Mouse (Mus musculus) liver, adult 2 months (tissue): ENCODE measurements around the gene Kcnt2. TPM values are rescaled to one million over a fixed set of nuclear protein-coding genes. Genes with fewer than 3 reads are reported as not detected.

Source experiments
- DNase-seq: peaks from one replicate; pipeline ENCODE4 v3.0.0-alpha.2; 2011; ENCODE audit warnings: low read depth, low spot score; ENCODE audit errors: extremely low read depth
- H3K27ac ChIP-seq: fragments of 200-500 bp; replicated peaks from 2 replicates; pipeline ENCODE4 v1.5.1; 2012; ENCODE audit warnings: low read depth, mild to moderate bottlenecking, control low read depth, inconsistent platforms, low read length; ENCODE audit not compliant: insufficient read depth
- H3K27me3 ChIP-seq: fragments of 200-500 bp; 2 replicates; pipeline ENCODE4 v1.6.1; 2012; ENCODE audit warnings: mild to moderate bottlenecking, moderate library complexity, low read length, inconsistent platforms; ENCODE audit not compliant: control insufficient read depth, insufficient read depth
- H3K36me3 ChIP-seq: fragments of 200-500 bp; 2 replicates; pipeline ENCODE4 v1.6.1; 2012; ENCODE audit warnings: low read length, inconsistent platforms; ENCODE audit not compliant: control insufficient read depth, insufficient read depth
- H3K4me1 ChIP-seq: fragments of 200-500 bp; 2 replicates; pipeline ENCODE4 v1.6.1; 2011; ENCODE audit warnings: low read length; ENCODE audit not compliant: control insufficient read depth, insufficient read depth
- H3K4me3 ChIP-seq: fragments of 200-500 bp; 2 replicates; pipeline ENCODE4 v1.5.1; 2011; ENCODE audit warnings: low read depth, mild to moderate bottlenecking, control low read depth, low read length, moderate library complexity; ENCODE audit not compliant: insufficient read depth
- H3K79me2 ChIP-seq: fragments of 200-500 bp; 2 replicates; pipeline ENCODE4 v1.6.1; 2012; ENCODE audit warnings: inconsistent platforms, mild to moderate bottlenecking, low read length, moderate library complexity; ENCODE audit not compliant: control insufficient read depth, insufficient read depth
- H3K9ac ChIP-seq: fragments of 200-500 bp; 2 replicates; pipeline ENCODE4 v1.6.1; 2012; ENCODE audit warnings: low read depth, mild to moderate bottlenecking, control low read depth, inconsistent platforms, low read length
- CTCF ChIP-seq: fragments of 200-500 bp; IDR thresholded peaks from 2 replicates; pipeline ENCODE4 v1.5.1; 2011; ENCODE audit warnings: low read depth, low read length, control low read depth
- POLR2A ChIP-seq: fragments of 200-500 bp; IDR thresholded peaks from 2 replicates; pipeline ENCODE4 v1.6.1; 2011; ENCODE audit warnings: low read length, control low read depth; ENCODE audit not compliant: insufficient read depth; ENCODE audit errors: extremely low read depth
- WGBS: fragments of 180-500 bp; shearing (Covaris S2); methylation state at CpG from one replicate; pipeline ENCODE4 v1.1.7; 2018; 5-methylcytosine and 5-hydroxymethylcytosine counted together
- polyA plus RNA-seq: library from polyadenylated mRNA; depleted of rRNA; stranded (reverse); fragments of >200 nt; gene quantifications from 2 replicates; pipeline ENCODE4 v1.2.3, GENCODE M21; 2012
- total RNA-seq: library from RNA; depleted of rRNA; stranded (reverse); fragments of >200 nt; gene quantifications from 2 replicates; pipeline ENCODE4 v1.2.3, GENCODE M21; 2014

The Kcnt2 gene
- total and polyA plus RNA-seq, 2 experiments = 0.18 to 0.83 TPM

DNA sequence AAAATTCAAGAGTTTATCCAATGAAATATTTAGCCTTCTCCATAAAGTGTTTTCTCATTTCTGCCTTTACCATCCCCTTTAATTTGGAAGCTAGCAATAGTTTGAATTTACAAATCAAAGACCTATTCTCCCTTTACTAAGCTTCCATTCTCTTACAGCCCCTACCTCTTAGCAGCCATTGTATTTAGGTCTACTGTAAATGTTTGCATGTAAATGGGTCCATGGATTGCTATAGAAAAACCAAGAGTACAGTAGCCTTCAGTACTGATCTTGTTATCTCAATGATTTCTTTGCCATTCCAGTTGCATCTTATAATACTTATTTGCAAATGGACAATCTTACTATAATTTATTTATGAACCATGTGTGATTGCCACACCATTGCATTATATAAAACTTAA, 267.5 kb downstream of the Kcnt2 start:
- TF ChIP-seq CTCF (no peak), POLR2A (no peak)

DNA sequence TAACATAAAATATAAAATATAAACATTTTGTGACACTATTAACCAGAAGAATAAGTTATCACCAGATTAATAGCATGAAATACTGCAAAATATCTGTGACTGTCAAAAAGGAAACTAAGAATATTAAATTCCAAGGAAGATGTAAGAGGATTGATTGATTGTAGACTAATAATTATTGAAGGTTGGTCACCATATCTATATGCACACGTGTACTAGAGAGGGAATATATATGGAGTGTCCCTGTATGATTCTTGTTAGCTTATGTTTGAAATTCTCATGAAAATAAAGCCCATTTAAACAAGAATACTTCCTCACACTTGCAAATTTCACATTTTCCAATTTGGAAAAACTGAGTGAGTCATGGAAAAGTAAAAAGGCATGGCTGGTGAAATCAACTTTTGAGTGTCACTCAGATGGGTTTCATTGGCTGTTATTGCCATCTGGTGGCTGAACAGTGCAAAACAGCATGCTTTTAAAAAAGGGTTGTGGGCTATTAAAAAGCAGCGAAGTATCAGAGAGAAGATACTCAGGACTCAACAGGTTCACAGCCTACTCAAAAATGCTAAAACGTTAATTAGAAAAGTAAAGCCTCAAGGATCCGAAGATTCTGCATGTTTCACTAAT, 285.4 kb downstream of the Kcnt2 start:
- H3K4me3 ChIP-seq = no peak overlapping the region
- H3K27me3 ChIP-seq = no peaks in the 10 kb centered on the region
- no peaks in the 10 kb centered on the region for H3K36me3 ChIP-seq
- no peak for TF ChIP-seq POLR2A
- TF ChIP-seq CTCF = peak; percentile 41
- no peak overlapping the region for H3K27ac ChIP-seq
- DNase-seq = peak; percentile 37
- WGBS = 34% methylated on average over 4 of the region's 4 CpGs
- H3K4me1 ChIP-seq = no peaks in the 10 kb centered on the region
- H3K79me2 ChIP-seq = no peaks in the 10 kb centered on the region
- H3K9ac ChIP-seq = no peak overlapping the region

More for the DNA sequence above, 267.5 kb downstream of the Kcnt2 start:
- Histone ChIP-seq H3K9ac (no peak overlapping the region), H3K4me3 (no peak overlapping the region), H3K79me2 (no peaks in the 10 kb centered on the region), H3K4me1 (peaks cover 1% of the 10 kb centered on the region; the same call in 1 of the 2 replicates), H3K27me3 (no peaks in the 10 kb centered on the region), H3K27ac (no peak overlapping the region), H3K36me3 (no peaks in the 10 kb centered on the region)
- no peak for DNase-seq

DNA sequence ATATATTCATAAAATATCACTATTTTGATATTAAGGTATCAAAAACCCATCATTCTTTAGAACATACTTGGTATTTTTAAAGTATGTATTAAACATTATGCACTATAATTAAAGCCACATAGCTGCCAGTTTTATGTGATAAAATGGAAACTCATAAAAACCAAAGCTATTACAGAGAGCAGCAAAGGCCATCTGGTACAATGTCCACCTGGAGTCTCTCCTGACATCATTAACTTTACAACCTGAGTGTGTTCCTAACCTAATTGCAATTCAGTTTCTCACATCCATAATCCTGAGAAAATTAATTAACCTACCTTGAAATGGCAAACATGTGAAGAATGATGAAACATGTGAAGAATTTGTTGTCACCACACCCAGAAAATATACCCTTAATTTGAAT, 288.9 kb downstream of the Kcnt2 start:
- no peaks in the 10 kb centered on the region for H3K27me3 ChIP-seq
- H3K4me3 ChIP-seq = no peak overlapping the region
- H3K36me3 ChIP-seq = no peaks in the 10 kb centered on the region
- H3K9ac ChIP-seq = no peak overlapping the region
- H3K4me1 ChIP-seq = no peaks in the 10 kb centered on the region
- no peak for DNase-seq
- no peak overlapping the region for H3K27ac ChIP-seq
- TF ChIP-seq POLR2A (no peak), CTCF (no peak)
- H3K79me2 ChIP-seq = no peaks in the 10 kb centered on the region

DNA sequence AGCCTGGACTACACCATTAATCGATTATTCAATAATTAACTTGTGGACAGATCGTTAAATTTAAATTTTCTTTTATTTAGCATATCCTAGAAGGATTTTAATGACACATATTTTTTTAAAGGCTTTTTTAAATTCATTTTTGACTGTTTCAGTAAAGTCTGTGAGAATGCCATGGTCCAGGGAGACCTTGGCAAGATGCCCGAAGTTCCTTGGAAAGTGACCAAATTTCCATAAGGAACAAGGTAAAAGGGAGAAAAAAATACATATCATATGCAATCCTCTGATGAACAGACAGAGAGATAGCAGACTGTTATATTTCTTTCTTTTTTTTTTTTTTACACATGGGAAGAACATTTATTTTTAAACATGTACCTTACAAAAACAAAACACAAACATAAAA, 296.1 kb downstream of the Kcnt2 start:
- no peaks in the 10 kb centered on the region for H3K36me3 ChIP-seq
- 81% methylated on average over 3 of the region's 3 CpGs for WGBS
- no peak overlapping the region for H3K4me3 ChIP-seq
- no peaks in the 10 kb centered on the region for H3K27me3 ChIP-seq
- TF ChIP-seq POLR2A (no peak), CTCF (no peak)
- no peaks in the 10 kb centered on the region for H3K79me2 ChIP-seq
- no peaks in the 10 kb centered on the region for H3K4me1 ChIP-seq
- no peak for DNase-seq
- H3K9ac ChIP-seq = no peak overlapping the region
- no peak overlapping the region for H3K27ac ChIP-seq

DNA sequence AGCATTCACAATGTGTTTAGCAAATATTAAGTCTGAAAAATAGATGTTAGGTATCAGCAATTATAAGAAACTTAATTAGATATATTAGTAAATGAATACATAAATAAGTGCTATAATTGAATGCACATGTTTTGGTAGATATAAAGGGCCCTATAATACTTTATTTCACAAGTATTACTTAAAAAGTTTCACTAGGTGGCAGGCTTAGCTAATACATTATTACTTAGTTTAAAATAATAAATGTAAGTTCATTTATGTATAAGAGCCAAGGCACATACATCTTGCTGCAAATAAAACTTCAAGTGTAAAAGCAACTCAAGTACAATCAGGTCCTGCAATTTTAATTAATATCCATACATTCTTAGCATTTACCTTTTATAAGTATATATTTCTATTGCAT, 302.8 kb downstream of the Kcnt2 start:
- DNase-seq = peak; percentile 12
- Histone ChIP-seq H3K4me3 (no peak overlapping the region), H3K79me2 (no peaks in the 10 kb centered on the region), H3K27me3 (no peaks in the 10 kb centered on the region), H3K4me1 (no peaks in the 10 kb centered on the region), H3K36me3 (no peaks in the 10 kb centered on the region), H3K27ac (no peak overlapping the region), H3K9ac (no peak overlapping the region)
- no peak for TF ChIP-seq POLR2A
- no peak for TF ChIP-seq CTCF

DNA sequence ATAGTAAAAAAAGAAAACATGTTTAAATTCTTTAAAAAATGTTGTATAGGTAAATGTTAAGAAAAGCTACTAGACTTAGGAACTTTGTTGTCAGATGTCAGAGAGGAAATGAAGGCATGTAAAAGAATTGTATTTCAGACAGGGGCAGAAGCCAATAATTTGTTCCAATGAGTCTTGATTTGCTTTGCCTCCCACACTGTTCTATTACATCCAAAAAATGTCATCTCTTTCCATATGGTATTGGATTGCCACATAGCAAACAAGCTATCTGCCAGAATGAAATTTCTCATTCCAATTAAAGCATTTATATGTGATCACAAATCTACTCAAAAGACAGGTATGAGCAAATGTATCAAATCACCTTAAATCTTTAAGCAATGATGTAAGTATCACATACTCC, 314.8 kb downstream of the Kcnt2 start:
- TF ChIP-seq POLR2A (no peak), CTCF (no peak)
- Histone ChIP-seq H3K9ac (no peak overlapping the region), H3K27me3 (no peaks in the 10 kb centered on the region), H3K4me3 (no peak overlapping the region), H3K79me2 (no peaks in the 10 kb centered on the region), H3K4me1 (no peaks in the 10 kb centered on the region), H3K36me3 (no peaks in the 10 kb centered on the region), H3K27ac (no peak overlapping the region)
- no peak for DNase-seq
